Mouse (Mus musculus) stomach, embryonic 14.5 days (tissue): Measurements from ENCODE around the gene Spsb4. TPM values are rescaled to one million over a fixed set of nuclear protein-coding genes. Genes with fewer than 3 reads are reported as not detected.

Source experiments
- ATAC-seq: fragments of 200-750 bp; cut with Nextera tagmentation; 2 replicates; pipeline ENCODE4 v1.8.0; 2017; ENCODE audit warnings: low read depth, moderate TSS enrichment; ENCODE audit not compliant: insufficient number of reproducible peaks, insufficient read depth, low FRiP score
- H3K27ac ChIP-seq: fragments of 300-500 bp; sonication (generic); 2 replicates; pipeline ENCODE4 v1.5.1; 2014; ENCODE audit warnings: mild to moderate bottlenecking, low read length, moderate library complexity, mixed read lengths
- H3K27me3 ChIP-seq: fragments of 300-500 bp; sonication (generic); 2 replicates; pipeline ENCODE4 v1.6.1; 2014; ENCODE audit warnings: low read length, control low read depth, mixed read lengths; ENCODE audit not compliant: control insufficient read depth, insufficient read depth
- H3K36me3 ChIP-seq: fragments of 300-500 bp; sonication (generic); 2 replicates; pipeline ENCODE4 v1.6.1; 2014; ENCODE audit warnings: mild to moderate bottlenecking, control low read depth, low read length, moderate library complexity, mixed read lengths; ENCODE audit not compliant: control insufficient read depth, insufficient read depth
- H3K4me1 ChIP-seq: fragments of 300-500 bp; sonication (generic); 2 replicates; pipeline ENCODE4 v1.6.1; 2014; ENCODE audit warnings: low read length, control low read depth, mixed read lengths; ENCODE audit not compliant: control insufficient read depth, insufficient read depth
- H3K4me2 ChIP-seq: fragments of 300-500 bp; sonication (generic); replicated peaks from 2 replicates; pipeline ENCODE4 v1.6.1; 2014; ENCODE audit warnings: low read depth, low read length, control low read depth
- H3K4me3 ChIP-seq: fragments of 300-500 bp; sonication (generic); 2 replicates; pipeline ENCODE4 v1.5.1; 2014; ENCODE audit warnings: low read depth, low read length, control low read depth
- H3K9ac ChIP-seq: fragments of 300-500 bp; sonication (generic); replicated peaks from 2 replicates; pipeline ENCODE4 v1.6.1; 2014; ENCODE audit warnings: low read depth, mild to moderate bottlenecking, control low read depth, low read length, moderate library complexity, mixed read lengths
- H3K9me3 ChIP-seq: fragments of 300-500 bp; sonication (generic); 2 replicates; pipeline ENCODE4 v1.6.1; 2016; ENCODE audit warnings: low read depth, low read length, control low read depth; ENCODE audit not compliant: control insufficient read depth
- WGBS: fragments of 180-500 bp; shearing (Covaris S2); extraction: QIAGEN DNeasy Blood & Tissue Kit; methylation state at CpG from one replicate; pipeline ENCODE4 v1.1.7; 2014; 5-methylcytosine and 5-hydroxymethylcytosine counted together
- polyA plus RNA-seq: library from polyadenylated mRNA; unstranded; fragments of >200 nt; fragmentation: Nextera tagmentation; extraction: Ambion mirVana; gene quantifications from 2 replicates; pipeline ENCODE4 v1.2.1, GENCODE M21; 2014

Gene Spsb4
- polyA plus RNA-seq, 1 experiment from 2014 or later: 19.9 TPM

DNA sequence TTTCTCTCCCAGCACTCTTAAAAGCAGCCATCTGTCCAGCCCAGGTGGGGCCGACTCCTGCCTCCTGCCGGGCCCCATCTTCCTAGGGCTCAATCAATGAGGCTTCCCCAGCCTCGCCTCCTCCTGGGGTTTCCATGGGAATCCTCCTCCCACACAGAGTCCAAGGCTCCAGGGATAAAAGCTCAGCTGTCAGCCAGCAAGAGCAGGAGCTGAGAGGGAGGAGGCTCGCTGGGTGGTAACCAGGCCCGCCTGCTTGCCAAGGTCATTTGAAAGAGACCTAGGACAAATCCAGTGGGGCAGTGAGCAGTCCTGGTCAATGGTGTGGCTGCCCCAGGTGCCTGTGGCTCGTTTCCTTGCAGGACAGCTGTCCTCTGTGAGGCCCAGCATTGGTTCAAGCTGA lies 5.5 kb downstream of the Spsb4 start:
- no peak overlapping the region for H3K4me3 ChIP-seq
- peaks cover 20% of the 10 kb centered on the region for H3K4me1 ChIP-seq
- no peaks in the 10 kb centered on the region for H3K27me3 ChIP-seq
- peak; percentile 35; the same call in 1 of the 2 replicates for ATAC-seq
- peaks cover 6% of the 10 kb centered on the region for H3K9me3 ChIP-seq
- H3K27ac ChIP-seq: no peak overlapping the region
- no peak overlapping the region; the same call in 1 of the 2 replicates for H3K4me2 ChIP-seq
- no peak overlapping the region for H3K9ac ChIP-seq
- H3K36me3 ChIP-seq: no peaks in the 10 kb centered on the region
- 14% methylated on average over 6 of the region's 6 CpGs for WGBS

DNA sequence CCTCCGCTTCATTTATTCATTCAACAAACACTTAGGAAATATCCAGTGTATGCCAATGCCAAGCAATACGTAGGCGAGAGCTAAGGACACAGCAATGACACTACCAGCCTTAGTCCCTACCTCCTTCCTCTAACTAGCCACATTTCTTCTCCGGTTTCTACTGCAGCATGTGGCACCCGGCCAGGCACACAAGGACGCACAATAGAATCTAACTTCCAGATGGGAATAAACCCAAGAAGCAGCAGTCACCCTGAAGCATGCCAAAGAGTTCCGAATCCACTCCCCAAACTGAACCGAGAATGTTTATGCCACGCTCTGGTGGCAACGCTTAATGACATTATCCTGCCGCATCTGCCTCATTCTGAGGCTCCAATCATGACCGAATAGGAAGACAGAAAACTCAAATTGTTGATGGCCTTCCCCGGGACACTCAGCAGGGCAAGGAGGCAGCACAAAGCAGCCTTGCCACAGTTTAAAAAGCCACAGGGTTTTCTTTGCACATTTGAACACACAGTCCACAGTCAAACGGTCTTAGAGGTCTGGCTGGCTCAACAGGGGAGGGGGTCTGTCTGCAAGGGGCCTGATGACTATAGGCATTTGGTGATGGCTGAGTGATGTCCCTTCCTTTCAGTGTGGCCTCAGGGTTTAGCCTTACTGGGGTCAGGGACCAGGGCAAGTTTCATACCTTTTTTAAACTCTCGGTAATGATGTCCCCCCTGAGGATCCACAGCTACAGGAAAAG lies 7.0 kb downstream of the Spsb4 start:
- H3K27ac ChIP-seq: no peak overlapping the region
- H3K27me3 ChIP-seq: no peaks in the 10 kb centered on the region
- ATAC-seq: no peak
- no peaks in the 10 kb centered on the region for H3K36me3 ChIP-seq
- peaks cover 20% of the 10 kb centered on the region for H3K4me1 ChIP-seq
- H3K4me3 ChIP-seq: no peak overlapping the region
- peaks cover 6% of the 10 kb centered on the region for H3K9me3 ChIP-seq
- no peak overlapping the region for H3K9ac ChIP-seq
- WGBS: 72% methylated on average over 15 of the region's 15 CpGs
- no peak overlapping the region for H3K4me2 ChIP-seq

DNA sequence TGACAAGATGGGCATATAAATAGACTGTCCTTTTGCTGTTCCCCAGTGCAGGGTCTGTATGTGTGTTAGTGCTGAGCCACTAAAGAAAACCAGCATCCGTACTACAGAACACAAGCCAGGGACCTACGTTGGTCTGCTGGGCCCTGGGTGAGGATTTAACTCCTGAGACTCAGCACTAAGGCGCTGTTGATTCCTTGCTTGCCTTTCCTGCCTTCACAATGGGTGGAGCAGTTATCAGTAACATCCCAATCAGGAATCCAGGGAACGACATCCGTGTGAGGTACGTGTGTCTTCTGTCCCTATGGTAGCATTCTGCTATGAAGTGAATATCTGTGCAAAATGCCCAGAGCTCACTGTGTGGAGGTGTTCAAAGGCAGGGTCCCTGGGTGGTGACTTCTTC lies 8.2 kb downstream of the Spsb4 start:
- ATAC-seq: no peak
- H3K4me1 ChIP-seq: peaks cover 9% of the 10 kb centered on the region
- no peak overlapping the region for H3K4me3 ChIP-seq
- H3K9ac ChIP-seq: no peak overlapping the region
- WGBS: 88% methylated on average over 6 of the region's 6 CpGs
- no peak overlapping the region for H3K27ac ChIP-seq
- no peak overlapping the region for H3K4me2 ChIP-seq
- peaks cover 6% of the 10 kb centered on the region for H3K9me3 ChIP-seq
- no peaks in the 10 kb centered on the region for H3K27me3 ChIP-seq
- H3K36me3 ChIP-seq: no peaks in the 10 kb centered on the region

- Histone ChIP-seq H3K4me3 (no peak overlapping the region), H3K4me2 (no peak overlapping the region), H3K4me1 (0 out of 2 replicates have a peak, but pooled peaks cover 11% of the 10 kb centered on the region), H3K9me3 (peaks cover 6% of the 10 kb centered on the region), H3K27me3 (no peaks in the 10 kb centered on the region), H3K27ac (no peak overlapping the region), H3K9ac (no peak overlapping the region), H3K36me3 (no peaks in the 10 kb centered on the region)
- ATAC-seq: no peak
- 53% methylated on average over 3 of the region's 3 CpGs for WGBS
Observed at GRCm38 (mm10) chr9:97004726-97005125, 13.9 kb downstream of the Spsb4 start.

- no peak overlapping the region for H3K4me3 ChIP-seq
- H3K36me3 ChIP-seq: no peaks in the 10 kb centered on the region
- ATAC-seq: no peak; the same call in 1 of the 2 replicates
- 27% methylated on average over 5 of the region's 5 CpGs for WGBS
- 0 out of 2 replicates have a peak, but pooled peaks cover 11% of the 10 kb centered on the region for H3K4me1 ChIP-seq
- peak overlapping the region; percentile 56; the same call in 1 of the 2 replicates for H3K27ac ChIP-seq
- H3K27me3 ChIP-seq: no peaks in the 10 kb centered on the region
- no peak overlapping the region for H3K9ac ChIP-seq
- H3K4me2 ChIP-seq: no peak overlapping the region; the same call in 1 of the 2 replicates
- no peaks in the 10 kb centered on the region for H3K9me3 ChIP-seq
Observed at GRCm38 (mm10) chr9:97003173-97003572, 15.5 kb downstream of the Spsb4 start.

DNA sequence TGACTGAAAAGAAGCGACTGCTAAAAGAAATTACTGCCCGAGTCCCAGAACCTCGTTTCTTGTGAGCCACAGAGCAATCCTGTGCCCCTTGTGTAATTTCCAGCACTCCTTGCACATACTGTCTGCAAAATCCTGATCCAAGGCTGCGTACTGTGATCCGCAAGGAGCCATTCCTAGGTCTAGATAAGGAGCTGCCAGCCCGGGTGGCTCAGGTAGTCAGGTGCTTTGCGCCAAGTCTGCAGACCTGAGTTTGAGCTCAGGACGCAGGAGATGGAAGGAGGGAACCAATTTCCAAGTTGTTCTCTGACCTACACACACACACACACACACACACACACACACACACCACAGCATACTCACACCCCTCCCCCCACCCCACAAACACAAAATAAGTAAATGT lies 16.0 kb downstream of the Spsb4 start:
- Histone ChIP-seq H3K27ac (peak overlapping the region; percentile 44; the same call in 1 of the 2 replicates), H3K4me2 (no peak overlapping the region), H3K9me3 (no peaks in the 10 kb centered on the region), H3K4me1 (0 out of 2 replicates have a peak, but pooled peaks cover 11% of the 10 kb centered on the region), H3K4me3 (no peak overlapping the region), H3K9ac (no peak overlapping the region), H3K27me3 (no peaks in the 10 kb centered on the region), H3K36me3 (no peaks in the 10 kb centered on the region)
- ATAC-seq: no peak
- WGBS: 48% methylated on average over 8 of the region's 8 CpGs

DNA sequence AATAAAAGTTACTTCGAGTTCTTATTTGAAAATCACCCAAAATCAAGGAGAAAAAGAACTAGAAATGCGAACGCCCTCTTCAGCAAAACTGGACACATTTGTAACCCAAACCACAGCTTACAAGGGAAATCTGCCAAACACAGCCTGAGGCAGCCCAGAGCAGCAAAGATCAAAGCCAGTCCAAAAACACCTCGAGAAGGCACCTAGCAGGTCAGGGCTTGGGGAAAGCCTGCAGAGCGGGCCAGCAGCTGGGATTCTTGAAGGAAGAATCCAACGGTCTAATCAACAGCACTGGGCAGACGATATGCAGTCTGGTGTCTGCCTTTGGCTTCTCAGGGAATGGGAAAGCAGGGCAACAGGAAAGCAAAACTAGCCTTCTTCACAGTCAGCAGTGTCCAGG lies 16.6 kb downstream of the Spsb4 start:
- Histone ChIP-seq H3K4me2 (no peak overlapping the region), H3K4me1 (0 out of 2 replicates have a peak, but pooled peaks cover 11% of the 10 kb centered on the region), H3K9ac (no peak overlapping the region), H3K9me3 (no peaks in the 10 kb centered on the region), H3K27ac (peak overlapping the region; percentile 44; the same call in 1 of the 2 replicates), H3K27me3 (no peaks in the 10 kb centered on the region), H3K4me3 (no peak overlapping the region), H3K36me3 (no peaks in the 10 kb centered on the region)
- WGBS: 40% methylated on average over 7 of the region's 7 CpGs
- ATAC-seq: no peak

DNA sequence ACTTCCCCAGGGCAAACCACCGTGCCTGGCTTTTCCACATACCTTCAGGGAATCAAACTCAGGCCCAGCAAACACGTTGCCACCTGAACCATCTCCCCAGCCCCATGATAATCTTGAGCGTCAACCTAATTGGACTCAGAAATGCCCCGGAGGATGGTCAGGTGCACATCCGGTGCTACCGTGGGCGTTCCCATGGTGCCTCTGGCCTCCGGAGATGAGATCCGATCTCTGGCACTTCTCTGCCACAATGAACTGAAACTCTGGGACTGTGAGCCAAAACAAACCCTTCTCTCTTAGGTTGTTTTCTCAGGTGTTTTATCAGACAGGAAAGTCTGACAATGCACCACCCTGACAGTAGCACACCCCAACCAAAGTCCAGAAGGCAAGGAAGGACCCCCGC lies 17.2 kb downstream of the Spsb4 start:
- no peaks in the 10 kb centered on the region for H3K27me3 ChIP-seq
- H3K36me3 ChIP-seq: no peaks in the 10 kb centered on the region
- 85% methylated on average over 10 of the region's 10 CpGs for WGBS
- no peak overlapping the region for H3K4me2 ChIP-seq
- no peaks in the 10 kb centered on the region for H3K9me3 ChIP-seq
- no peak overlapping the region for H3K4me3 ChIP-seq
- peak overlapping the region; percentile 34; the same call in 1 of the 2 replicates for H3K27ac ChIP-seq
- H3K4me1 ChIP-seq: 0 out of 2 replicates have a peak, but pooled peaks cover 11% of the 10 kb centered on the region
- no peak for ATAC-seq
- H3K9ac ChIP-seq: no peak overlapping the region
